Mouse (Mus musculus): ENCODE measurements around the gene Gm20820. TPM values are rescaled to one million over a fixed set of nuclear protein-coding genes. Genes with fewer than 3 reads are reported as not detected.
"Not testable (repeated sequence)": the region's sequence is repeated elsewhere in the genome, so short reads cannot be mapped to it uniquely, and the experiment has no call there.

The Gm20820 gene
- total RNA-seq (2021) (not detected), polyA plus RNA-seq (2012; rRNA removed) (not detected in 2 replicates)
- long read RNA-seq: 0 reads

DNA sequence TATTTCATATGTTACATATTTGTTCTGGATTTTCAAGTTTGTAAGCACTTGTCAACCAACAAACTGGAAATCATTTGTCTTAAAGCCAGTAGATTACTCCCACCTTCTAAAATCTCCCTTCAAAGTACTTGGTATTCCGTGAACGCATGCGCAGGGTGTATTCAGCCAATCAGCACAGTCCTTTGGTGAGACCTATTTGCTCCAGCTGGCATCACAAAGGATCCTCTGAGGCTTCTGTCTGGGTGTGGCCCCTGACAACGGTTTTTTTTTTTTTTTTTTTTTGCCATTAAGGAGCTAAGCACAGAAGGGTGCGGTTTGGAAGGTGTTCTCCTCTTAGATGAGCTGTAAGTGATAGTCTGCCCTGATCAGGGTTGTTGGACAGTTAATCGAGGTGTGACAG is at the start of gene Gm20820:
TSS of gene Gm20820 (plus strand) at position 301 of the 400 bp plus-strand sequence.
- H3K27ac ChIP-seq; DNase-seq; H3K4me1 ChIP-seq (ENCODE audit: control insufficient read depth, insufficient read depth, low read length); H3K27me3 ChIP-seq (ENCODE audit: control insufficient read depth, insufficient read depth, low read length); H3K4me3 ChIP-seq; H3K9ac ChIP-seq (ENCODE audit: low read depth, low read length); intact Hi-C loops (cut with DNase I); H3K36me3 ChIP-seq (ENCODE audit: control insufficient read depth, insufficient read depth, low read length); H3K79me2 ChIP-seq (replicated peaks; ENCODE audit: control insufficient read depth, insufficient read depth, low read length): not testable (repeated sequence)
- no CpG with 5 or more reads among the region's 6 CpGs for WGBS
